10 mouse cellular contexts compared by ENCODE assay signal in genomic region chr1:136945876-136946275, GRCm38 (mm10). TPM values are rescaled to one million over a fixed set of nuclear protein-coding genes. Genes with fewer than 3 reads are reported as not detected.
DNase-seq lines count a peak whose midpoint lies in the region; ATAC-seq and TF ChIP-seq lines count a peak whose summit lies in the region.
"Had no signal": no experiment of that assay in that cellular context is flagged by ENCODE, and none has a peak within 500 bp of the region (broad histone marks: within the 10 kb centered on the region; RNA-seq: fewer than 3 reads in every experiment).

No protein-coding gene starts in this region.

- H3K9ac ChIP-seq in heart, embryonic 15.5 days = no peak overlapping the region
- no peak overlapping the region for H3K9ac ChIP-seq in ES-E14 (ENCODE audit: insufficient read depth, low read depth, low read length, poor library complexity, severe bottlenecking)
- no peak overlapping the region for H3K9ac ChIP-seq in embryonic facial prominence, embryonic 14.5 days (ENCODE audit: low read depth, low read length)
- H3K9ac ChIP-seq in liver, embryonic 16.5 days (ENCODE audit: low read depth, low read length) = no peak overlapping the region

- H3K27ac ChIP-seq in heart, embryonic 15.5 days = no peak overlapping the region
- no peak overlapping the region for H3K27ac ChIP-seq in ES-E14 (ENCODE audit: insufficient read depth, low read depth, low read length, poor library complexity, severe bottlenecking)
- no peak overlapping the region for H3K27ac ChIP-seq in embryonic facial prominence, embryonic 14.5 days (replicated peaks; ENCODE audit: low read depth, low read length)
- peak overlapping the region; percentile 4; the same call in 1 of the 2 replicates for H3K27ac ChIP-seq in liver, embryonic 16.5 days (ENCODE audit: low read length)

- H3K4me3 ChIP-seq in heart, embryonic 15.5 days = peak overlapping the region; percentile 7
- H3K4me3 ChIP-seq in ES-E14 (ENCODE audit: insufficient read depth in 1 of 2, low read depth in 1 of 2, low read length in 2 of 2, poor library complexity in 1 of 2, severe bottlenecking in 1 of 2) = peak overlapping the region; percentile 5 to 14; a peak in 1 of 4 replicates
- H3K4me3 ChIP-seq in embryonic facial prominence, embryonic 14.5 days (ENCODE audit: low read depth, low read length) = no peak overlapping the region
- no peak overlapping the region; the same call in 1 of the 2 replicates for H3K4me3 ChIP-seq in liver, embryonic 16.5 days (ENCODE audit: low read depth, low read length)

- in situ Hi-C loops in ES-E14 (cut with MboI; ENCODE audit: low sequenced_read_pairs in 2 of 2, unreplicated experiment in 2 of 2) = no loop called here

- H3K36me3 ChIP-seq in heart, embryonic 15.5 days = no peaks in the 10 kb centered on the region
- H3K36me3 ChIP-seq in ES-E14 (ENCODE audit: control insufficient read depth, insufficient read depth, low read length, poor library complexity, severe bottlenecking) = peaks cover 27% of the 10 kb centered on the region
- H3K36me3 ChIP-seq in embryonic facial prominence, embryonic 14.5 days (ENCODE audit: control insufficient read depth, insufficient read depth, low read length) = no peaks in the 10 kb centered on the region
- H3K36me3 ChIP-seq in liver, embryonic 16.5 days (ENCODE audit: control insufficient read depth, insufficient read depth) = no peaks in the 10 kb centered on the region

- peaks cover 72% of the 10 kb centered on the region for H3K27me3 ChIP-seq in heart, embryonic 15.5 days
- peaks cover 82% of the 10 kb centered on the region for H3K27me3 ChIP-seq in embryonic facial prominence, embryonic 14.5 days (replicated peaks; ENCODE audit: control insufficient read depth, insufficient read depth, low read length)
- H3K27me3 ChIP-seq in liver, embryonic 16.5 days (ENCODE audit: control insufficient read depth, insufficient read depth, low read depth, low read length) = peaks cover 50% of the 10 kb centered on the region

- no peak for DNase-seq in heart, postnatal 4 days
- DNase-seq in ES-E14 (ENCODE audit: low read depth, low spot score) (no peak), adipocyte (ENCODE audit: low spot score) (no peak)
- no peak for DNase-seq in embryonic facial prominence, embryonic 14.5 days (ENCODE audit: low spot score)
- DNase-seq in urinary bladder, postnatal 14 days (ENCODE audit: low spot score) = no peak
- no peak for DNase-seq in kidney, postnatal 14 days
- DNase-seq: layer of hippocampus, postnatal 36 days had no signal

- H3K4me2 ChIP-seq in heart, embryonic 15.5 days = peak overlapping the region; percentile 96
- peak overlapping the region; percentile 94; the same call in 1 of the 2 replicates for H3K4me2 ChIP-seq in embryonic facial prominence, embryonic 14.5 days (ENCODE audit: low read depth, low read length)
- peak overlapping the region; percentile 12; the same call in 1 of the 2 replicates for H3K4me2 ChIP-seq in liver, embryonic 16.5 days (ENCODE audit: low read depth, low read length)

- no peaks in the 10 kb centered on the region for H3K9me3 ChIP-seq in heart, embryonic 15.5 days (replicated peaks)
- no peaks in the 10 kb centered on the region for H3K9me3 ChIP-seq in ES-E14 (ENCODE audit: control insufficient read depth, insufficient read depth, low read depth, low read length)
- H3K9me3 ChIP-seq in embryonic facial prominence, embryonic 14.5 days (ENCODE audit: control insufficient read depth, low read length) = no peaks in the 10 kb centered on the region
- H3K9me3 ChIP-seq in liver, embryonic 16.5 days (replicated peaks; ENCODE audit: control insufficient read depth, low read length) = no peaks in the 10 kb centered on the region

- WGBS in heart, embryonic 15.5 days = 8% methylated on average over 10 of the region's 10 CpGs
- WGBS in embryonic facial prominence, embryonic 14.5 days = 4% methylated on average over 10 of the region's 10 CpGs
- WGBS in liver, embryonic 16.5 days (ENCODE audit: insufficient replicate concordance) = 2% methylated on average over 10 of the region's 10 CpGs

- peaks cover 31% of the 10 kb centered on the region for H3K4me1 ChIP-seq in heart, embryonic 15.5 days (replicated peaks)
- H3K4me1 ChIP-seq in ES-E14 (ENCODE audit: control insufficient read depth in 2 of 2, insufficient read depth in 2 of 2, low read length in 2 of 2, poor library complexity in 1 of 2) = peaks cover 6 to 7% of the 10 kb centered on the region in 2 experiments
- H3K4me1 ChIP-seq in embryonic facial prominence, embryonic 14.5 days (ENCODE audit: control insufficient read depth, insufficient read depth, low read length) = peaks cover 13% of the 10 kb centered on the region
- no peaks in the 10 kb centered on the region; the same call in 1 of the 2 replicates for H3K4me1 ChIP-seq in liver, embryonic 16.5 days (ENCODE audit: control insufficient read depth, low read depth, low read length)

- ATAC-seq in heart, embryonic 15.5 days (replicated peaks; ENCODE audit: insufficient number of reproducible peaks, insufficient read depth, low FRiP score, low read depth) = no peak
- no peak for ATAC-seq in embryonic facial prominence, embryonic 14.5 days (ENCODE audit: low read depth)
- peak; percentile 79 for ATAC-seq in liver, embryonic 16.5 days (ENCODE audit: low read depth)

TF ChIP-seq in ES-E14, 5 proteins besides CTCF, POLR2A, EP300 and RAD21:
- TF ChIP-seq HCFC1 (IDR thresholded peaks at IDR 0.05; ENCODE audit: borderline replicate concordance, insufficient read depth, low read length) = no peak
- TF ChIP-seq MAFK (IDR thresholded peaks at IDR 0.05; ENCODE audit: insufficient read depth, low read depth, low read length) = no peak
- TF ChIP-seq CHD2 (IDR thresholded peaks at IDR 0.05; ENCODE audit: low read depth, low read length) = no peak
- no peak for TF ChIP-seq ZC3H11A (IDR thresholded peaks at IDR 0.05; ENCODE audit: borderline replicate concordance, low read depth, low read length)
- TF ChIP-seq ZNF384 (IDR thresholded peaks at IDR 0.05; ENCODE audit: low read depth, low read length) = no peak

RNA-seq across cellular contexts. Expression of gene Nr5a2, which starts 14.4 kb away (rescaled TPM):
- polyA plus RNA-seq in heart, embryonic 15.5 days (2015; fragmentation: Nextera tagmentation; extraction: Ambion mirVana) = 0.30 and 0.39 TPM in 2 replicates
- 1 to 10 TPM; 2.4 to 3.0 TPM for total RNA-seq in heart, postnatal 4 days (2021)
- total RNA-seq in ES-E14 (2012; rRNA removed) = 24.6 and 35.4 TPM in 2 replicates
- 1.1 and 1.3 TPM in 2 replicates for polyA plus RNA-seq in embryonic facial prominence, embryonic 14.5 days (2014; fragmentation: Nextera tagmentation; extraction: Ambion mirVana)
- polyA plus RNA-seq in liver, embryonic 16.5 days (2015; fragmentation: Nextera tagmentation; extraction: Ambion mirVana) = 2.2 and 2.9 TPM in 2 replicates
- total RNA-seq: layer of hippocampus, postnatal 36 days had no signal
- polyA plus RNA-seq: cortical plate, adult 2 months had no signal

Comparison
In these comparisons a context has a peak if more than half of its experiments do, and no peak if none do; other contexts are left out.
1. H3K4me2 ChIP-seq: peak in every context shown above with its lines; median percentile 96 in heart, embryonic 15.5 days; 94 in embryonic facial prominence, embryonic 14.5 days; 12 in liver, embryonic 16.5 days.
2. H3K4me3 ChIP-seq: peak in heart, embryonic 15.5 days (single experiment) and ES-E14 (2 of 2); none in embryonic facial prominence, embryonic 14.5 days (single experiment) and liver, embryonic 16.5 days (single experiment).